Mouse (Mus musculus) MEL (cell line): ENCODE results near the gene Zyx. TPM values are rescaled to one million over a fixed set of nuclear protein-coding genes. Genes with fewer than 3 reads are reported as not detected.

Experiments used
- DNase-seq: peaks from one replicate; pipeline ENCODE4 v3.0.0; 2011; ENCODE audit warnings: low read depth, low spot score
- H3K27ac ChIP-seq: 2 replicates; pipeline ENCODE4 v1.5.1; 2012; ENCODE audit warnings: low read depth, mild to moderate bottlenecking, control low read depth, low read length, moderate library complexity; ENCODE audit not compliant: control insufficient read depth
- H3K27me3 ChIP-seq, 2 experiments: fragments of 150-350 bp in 1 of 2; sonication (generic) in 1 of 2; 2 replicates each; pipeline ENCODE4 v1.6.1; 2012; ENCODE audit warnings: low read length in 2 of 2, mild to moderate bottlenecking in 2 of 2, improper control_type of control experiment in 1 of 2, moderate library complexity in 1 of 2; ENCODE audit not compliant: insufficient read depth in 2 of 2, control insufficient read depth in 1 of 2
- H3K36me3 ChIP-seq, 2 experiments: 2 replicates each; pipeline ENCODE4 v1.6.1; 2012 to 2014; ENCODE audit warnings: low read length in 2 of 2, improper control_type of control experiment in 1 of 2, inconsistent platforms in 1 of 2, mild to moderate bottlenecking in 1 of 2; ENCODE audit not compliant: insufficient read depth in 2 of 2, control insufficient read depth in 1 of 2
- H3K4me1 ChIP-seq, 2 experiments: fragments of 150-350 bp in 1 of 2; sonication (generic) in 1 of 2; 2 replicates each; pipeline ENCODE4 v1.6.1; 2012; ENCODE audit warnings: low read length in 2 of 2, improper control_type of control experiment in 1 of 2, mild to moderate bottlenecking in 1 of 2; ENCODE audit not compliant: insufficient read depth in 2 of 2, control insufficient read depth in 1 of 2
- H3K4me3 ChIP-seq, 2 experiments: fragments of 150-350 bp in 1 of 2; sonication (generic) in 1 of 2; 2 replicates each; pipeline ENCODE4 v1.5.1; 2012; ENCODE audit warnings: low read depth in 2 of 2, low read length in 2 of 2, mild to moderate bottlenecking in 2 of 2, moderate library complexity in 2 of 2, control low read depth in 1 of 2, improper control_type of control experiment in 1 of 2; ENCODE audit not compliant: control insufficient read depth in 1 of 2, insufficient read depth in 1 of 2
- H3K79me2 ChIP-seq: 2 replicates; pipeline ENCODE4 v1.6.1; 2012; ENCODE audit warnings: mild to moderate bottlenecking, low read length, moderate library complexity; ENCODE audit not compliant: control insufficient read depth, poor library complexity, insufficient read depth
- H3K9ac ChIP-seq: 2 replicates; pipeline ENCODE4 v1.6.1; 2012; ENCODE audit warnings: low read depth, mild to moderate bottlenecking, control low read depth, low read length, moderate library complexity; ENCODE audit not compliant: control insufficient read depth, poor library complexity, severe bottlenecking
- H3K9me3 ChIP-seq: fragments of 150-350 bp; sonication (generic); replicated peaks from 2 replicates; pipeline ENCODE4 v1.6.1; 2012; ENCODE audit warnings: mild to moderate bottlenecking, low read length, improper control_type of control experiment, moderate library complexity; ENCODE audit not compliant: insufficient read depth
- BHLHE40 ChIP-seq: IDR thresholded peaks from 2 replicates; pipeline ENCODE4 v1.6.1; 2012; ENCODE audit warnings: low read depth, mild to moderate bottlenecking, inconsistent platforms, low read length, improper control_type of control experiment, borderline replicate concordance
- CHD1 ChIP-seq: IDR thresholded peaks from 2 replicates; pipeline ENCODE4 v1.6.1; 2012; ENCODE audit warnings: low read depth, mild to moderate bottlenecking, inconsistent platforms, low read length, improper control_type of control experiment
- CHD2 ChIP-seq: IDR thresholded peaks from 2 replicates; pipeline ENCODE4 v1.6.1; 2011; ENCODE audit warnings: low read length, improper control_type of control experiment
- CTCF ChIP-seq, 3 experiments: IDR thresholded peaks in 2 of 3; conservative IDR thresholded peaks in 1 of 3; 2 replicates each; pipeline ENCODE4 v1.5.1; 2011 to 2012; ENCODE audit warnings: low read length in 3 of 3, low read depth in 2 of 3, mild to moderate bottlenecking in 2 of 3, improper control_type of control experiment in 1 of 3, inconsistent platforms in 1 of 3, mixed read lengths in 1 of 3, moderate library complexity in 1 of 3; ENCODE audit not compliant: control insufficient read depth in 1 of 3, insufficient read depth in 1 of 3, poor library complexity in 1 of 3, severe bottlenecking in 1 of 3
- E2F4 ChIP-seq: IDR thresholded peaks from 2 replicates; pipeline ENCODE4 v1.6.1; 2011; ENCODE audit warnings: low read depth, low read length, improper control_type of control experiment, borderline replicate concordance
- ELF1 ChIP-seq: IDR thresholded peaks from 2 replicates; pipeline ENCODE4 v1.6.1; 2014; ENCODE audit warnings: low read depth, mild to moderate bottlenecking, inconsistent platforms, low read length, improper control_type of control experiment, moderate library complexity
- GATA1 ChIP-seq: IDR thresholded peaks from 2 replicates; pipeline ENCODE4 v1.6.1; 2011; ENCODE audit warnings: low read depth, low read length, improper control_type of control experiment
- MAFK ChIP-seq: IDR thresholded peaks from 2 replicates; pipeline ENCODE4 v1.6.1; 2011; ENCODE audit warnings: low read depth, mild to moderate bottlenecking, low read length, improper control_type of control experiment, borderline replicate concordance
- MAZ ChIP-seq: IDR thresholded peaks from 2 replicates; pipeline ENCODE4 v1.6.1; 2012; ENCODE audit warnings: low read depth, mild to moderate bottlenecking, inconsistent platforms, low read length, improper control_type of control experiment
- MEF2A ChIP-seq: IDR thresholded peaks from 2 replicates; pipeline ENCODE4 v1.6.1; 2014; ENCODE audit warnings: low read depth, mild to moderate bottlenecking, inconsistent platforms, low read length, improper control_type of control experiment; ENCODE audit not compliant: poor library complexity, insufficient replicate concordance, severe bottlenecking; ENCODE audit errors: extremely low read depth
- MXI1 ChIP-seq: IDR thresholded peaks from 2 replicates; pipeline ENCODE4 v1.6.1; 2011; ENCODE audit warnings: mild to moderate bottlenecking, low read depth, low read length, improper control_type of control experiment
- MYB ChIP-seq: IDR thresholded peaks from 2 replicates; pipeline ENCODE4 v1.6.1; 2011; ENCODE audit warnings: mild to moderate bottlenecking, low read depth, low read length, improper control_type of control experiment
- NELFE ChIP-seq: IDR thresholded peaks from 2 replicates; pipeline ENCODE4 v1.6.1; 2011; ENCODE audit warnings: low read depth, low read length, improper control_type of control experiment
- POLR2AphosphoS2 ChIP-seq: IDR thresholded peaks from 2 replicates; pipeline ENCODE4 v1.6.1; 2011; ENCODE audit warnings: low read length, improper control_type of control experiment
- RAD21 ChIP-seq: IDR thresholded peaks from 2 replicates; pipeline ENCODE4 v1.6.1; 2011; ENCODE audit warnings: mild to moderate bottlenecking, low read depth, low read length, improper control_type of control experiment
- RCOR1 ChIP-seq: IDR thresholded peaks from 2 replicates; pipeline ENCODE4 v1.6.1; 2012; ENCODE audit warnings: low read depth, mild to moderate bottlenecking, inconsistent platforms, low read length, improper control_type of control experiment
- TAL1 ChIP-seq: IDR thresholded peaks from 2 replicates; pipeline ENCODE4 v1.6.1; 2012; ENCODE audit warnings: mild to moderate bottlenecking, inconsistent platforms, low read length, moderate library complexity, mixed read lengths
- TCF12 ChIP-seq: IDR thresholded peaks from 2 replicates; pipeline ENCODE4 v1.6.1; 2014; ENCODE audit warnings: low read depth, mild to moderate bottlenecking, inconsistent platforms, low read length, improper control_type of control experiment, moderate library complexity
- UBTF ChIP-seq: IDR thresholded peaks from 2 replicates; pipeline ENCODE4 v1.6.1; 2012; ENCODE audit warnings: low read depth, mild to moderate bottlenecking, inconsistent platforms, low read length, improper control_type of control experiment, moderate library complexity, borderline replicate concordance; ENCODE audit not compliant: insufficient read depth
- USF1 ChIP-seq: IDR thresholded peaks from 2 replicates; pipeline ENCODE4 v1.6.1; 2014; ENCODE audit warnings: low read depth, mild to moderate bottlenecking, inconsistent platforms, low read length, improper control_type of control experiment, moderate library complexity
- USF2 ChIP-seq, 2 experiments: IDR thresholded peaks; 2 replicates each; pipeline ENCODE4 v1.6.1; 2011 to 2012; ENCODE audit warnings: improper control_type of control experiment in 2 of 2, low read length in 2 of 2, borderline replicate concordance in 1 of 2, inconsistent platforms in 1 of 2, low read depth in 1 of 2, mild to moderate bottlenecking in 1 of 2; ENCODE audit not compliant: insufficient read depth in 1 of 2
- ZMIZ1 ChIP-seq: IDR thresholded peaks from 2 replicates; pipeline ENCODE4 v1.6.1; 2012; ENCODE audit warnings: low read depth, mild to moderate bottlenecking, inconsistent platforms, low read length, improper control_type of control experiment, moderate library complexity
- polyA plus RNA-seq, 2 experiments: library from polyadenylated mRNA; stranded (reverse) in 1 of 2; unstranded in 1 of 2; fragments of >175 nt in 1 of 2; fragments of >200 nt in 1 of 2; gene quantifications; 2 replicates each; pipeline versions ENCODE4 v1.2.1 to v1.2.4; 2012; ENCODE audit warnings: low replicate concordance in 2 of 2, low read depth in 1 of 2; ENCODE audit not compliant: insufficient read length in 2 of 2, insufficient read depth in 1 of 2, missing spikeins in 1 of 2
- total RNA-seq: library from RNA; depleted of rRNA; stranded (reverse); fragments of 300-350 nt; gene quantifications from 2 replicates; pipeline ENCODE4 v1.2.3, GENCODE M21; 2012

Zyx gene
- total and polyA plus RNA-seq, 3 experiments = 7.0 to 48.4 TPM; not detected in 1

GRCm38 (mm10) chr6:42375131-42375530, 25.7 kb downstream of the Zyx start:
- TF ChIP-seq MYB (no peak), RAD21 (no peak), CTCF (IDR thresholded peaks at IDR 0.05 in 2 of 3, conservative IDR thresholded peaks at IDR 0.05 in 1 of 3; ENCODE audit: control insufficient read depth in 1 of 3, insufficient read depth in 1 of 3, low read depth in 2 of 3, low read length in 3 of 3, poor library complexity in 1 of 3, severe bottlenecking in 1 of 3) (no peak), MXI1 (no peak), E2F4 (no peak), POLR2AphosphoS2 (no peak), NELFE (no peak), MAFK (no peak)
- no peak overlapping the region for H3K4me3 ChIP-seq
- H3K79me2 ChIP-seq = no peaks in the 10 kb centered on the region
- H3K4me1 ChIP-seq = no peaks in the 10 kb centered on the region; a peak in 1 of 4 replicates
- H3K27ac ChIP-seq = no peak overlapping the region
- H3K36me3 ChIP-seq = no peaks in the 10 kb centered on the region
- no peaks in the 10 kb centered on the region for H3K9me3 ChIP-seq
- no peaks in the 10 kb centered on the region; a peak in 2 of 4 replicates for H3K27me3 ChIP-seq
- DNase-seq = no peak
- no peak overlapping the region for H3K9ac ChIP-seq

- no peak overlapping the region for H3K9ac ChIP-seq
- DNase-seq = no peak
- H3K27ac ChIP-seq = no peak overlapping the region
- TF ChIP-seq USF1 (no peak), RAD21 (no peak), BHLHE40 (no peak), TCF12 (no peak), TAL1 (no peak), ZMIZ1 (no peak), MAFK (no peak), CHD1 (no peak), UBTF (no peak), GATA1 (no peak), RCOR1 (no peak), MYB (no peak), CHD2 (no peak), ELF1 (no peak), USF2 (IDR thresholded peaks at IDR 0.05; ENCODE audit: borderline replicate concordance in 1 of 2, insufficient read depth in 1 of 2, low read depth in 1 of 2, low read length in 2 of 2) (no peak), MEF2A (no peak), MAZ (no peak)
- no peaks in the 10 kb centered on the region; a peak in 1 of 4 replicates for H3K4me1 ChIP-seq
- H3K27me3 ChIP-seq = no peaks in the 10 kb centered on the region; a peak in 2 of 4 replicates
- H3K9me3 ChIP-seq = no peaks in the 10 kb centered on the region
- no peaks in the 10 kb centered on the region for H3K79me2 ChIP-seq
- H3K4me3 ChIP-seq = no peak overlapping the region
- H3K36me3 ChIP-seq = no peaks in the 10 kb centered on the region
These were observed 26.6 kb downstream of the Zyx start for GRCm38 (mm10) chr6:42376016-42376415.
